Mouse (Mus musculus): Measurements from ENCODE around the gene Hsd17b11. TPM values are rescaled to one million over a fixed set of nuclear protein-coding genes. Genes with fewer than 3 reads are reported as not detected.

The Hsd17b11 gene
- polyA plus RNA-seq (2014; fragmentation: Illumina TruSeq; extraction: RNeasy Lipid Tissue Mini Kit (QIAGEN cat#74804); ENCODE audit: low replicate concordance), result 536 TPM

GRCm38 (mm10) chr5:104021597-104022378, at the start of gene Hsd17b11:
Hsd17b11 (minus strand) TSS chr5:104021919.

GRCm38 (mm10) chr5:104046256-104047199, 24.8 kb upstream of the Hsd17b11 start, which contains the start of gene Nudt9:
Nudt9 (plus strand) TSS chr5:104046306.

GRCm38 (mm10) chr5:103977297-103977696, 44.4 kb downstream of the Hsd17b11 start, which contains the start of gene Hsd17b13:
Hsd17b13 (minus strand) TSS chr5:103977410.

Other genes with a start within 250 kb of the Hsd17b11 start
- 0.78 TPM for gene Klhl8, start 110.7 kb downstream of the Hsd17b11 start, polyA plus RNA-seq (2014; fragmentation: Illumina TruSeq; extraction: RNeasy Lipid Tissue Mini Kit (QIAGEN cat#74804); ENCODE audit: low replicate concordance)
- gene Hsd17b13, start 44.5 kb downstream of the Hsd17b11 start, polyA plus RNA-seq (2014; fragmentation: Illumina TruSeq; extraction: RNeasy Lipid Tissue Mini Kit (QIAGEN cat#74804); ENCODE audit: low replicate concordance), result 137 TPM
- 8.6 TPM for gene Nudt9, start 24.4 kb upstream of the Hsd17b11 start, polyA plus RNA-seq (2014; fragmentation: Illumina TruSeq; extraction: RNeasy Lipid Tissue Mini Kit (QIAGEN cat#74804); ENCODE audit: low replicate concordance)
- gene Gm17660, start 55.7 kb upstream of the Hsd17b11 start, polyA plus RNA-seq (2014; fragmentation: Illumina TruSeq; extraction: RNeasy Lipid Tissue Mini Kit (QIAGEN cat#74804); ENCODE audit: low replicate concordance), result not detected
- 116 TPM for gene Sparcl1, start 91.8 kb upstream of the Hsd17b11 start, polyA plus RNA-seq (2014; fragmentation: Illumina TruSeq; extraction: RNeasy Lipid Tissue Mini Kit (QIAGEN cat#74804); ENCODE audit: low replicate concordance)
- not detected for gene Dspp, start 148.8 kb upstream of the Hsd17b11 start, polyA plus RNA-seq (2014; fragmentation: Illumina TruSeq; extraction: RNeasy Lipid Tissue Mini Kit (QIAGEN cat#74804); ENCODE audit: low replicate concordance)
- 0.15 TPM for gene Dmp1, start 180.7 kb upstream of the Hsd17b11 start, polyA plus RNA-seq (2014; fragmentation: Illumina TruSeq; extraction: RNeasy Lipid Tissue Mini Kit (QIAGEN cat#74804); ENCODE audit: low replicate concordance)